Mouse (Mus musculus) cortical plate, adult 2 months (tissue): ENCODE measurements around the gene Dleu7.

Experiments used
- CTCF ChIP-seq: fragments of 200-500 bp; IDR thresholded peaks from 2 replicates; pipeline ENCODE4 v1.5.1; 2011; ENCODE audit warnings: mild to moderate bottlenecking, control low read depth, low read length; ENCODE audit not compliant: insufficient read depth; ENCODE audit errors: extremely low read depth
- POLR2A ChIP-seq: fragments of 200-500 bp; IDR thresholded peaks from 2 replicates; pipeline ENCODE4 v1.6.1; 2011; ENCODE audit warnings: mild to moderate bottlenecking, low read length, control low read depth; ENCODE audit not compliant: insufficient read depth; ENCODE audit errors: extremely low read depth

GRCm38 (mm10) chr14:62333909-62334687, 41.3 kb upstream of the Dleu7 start:
- peak; percentile 27; the same call in 1 of the 2 replicates for TF ChIP-seq CTCF
- no peak for TF ChIP-seq POLR2A
